Mouse (Mus musculus) layer of hippocampus, postnatal 25 days (tissue): ENCODE measurements around the gene Tspan2. TPM values are rescaled to one million over a fixed set of nuclear protein-coding genes. Genes with fewer than 3 reads are reported as not detected.

Experiments used
- DNase-seq, 2 experiments: peaks; one replicate each; pipeline ENCODE4 v3.0.0; 2022; ENCODE audit warnings: mixed read lengths in 2 of 2, low spot score in 1 of 2; ENCODE audit errors: extremely low spot score in 1 of 2
- total RNA-seq, 2 experiments: library from RNA; stranded (reverse); gene quantifications; 2 replicates each; pipeline ENCODE4 v1.2.3; 2021

Gene Tspan2
- 100 to 1,000 TPM; 160 to 197 TPM for total RNA-seq

DNA sequence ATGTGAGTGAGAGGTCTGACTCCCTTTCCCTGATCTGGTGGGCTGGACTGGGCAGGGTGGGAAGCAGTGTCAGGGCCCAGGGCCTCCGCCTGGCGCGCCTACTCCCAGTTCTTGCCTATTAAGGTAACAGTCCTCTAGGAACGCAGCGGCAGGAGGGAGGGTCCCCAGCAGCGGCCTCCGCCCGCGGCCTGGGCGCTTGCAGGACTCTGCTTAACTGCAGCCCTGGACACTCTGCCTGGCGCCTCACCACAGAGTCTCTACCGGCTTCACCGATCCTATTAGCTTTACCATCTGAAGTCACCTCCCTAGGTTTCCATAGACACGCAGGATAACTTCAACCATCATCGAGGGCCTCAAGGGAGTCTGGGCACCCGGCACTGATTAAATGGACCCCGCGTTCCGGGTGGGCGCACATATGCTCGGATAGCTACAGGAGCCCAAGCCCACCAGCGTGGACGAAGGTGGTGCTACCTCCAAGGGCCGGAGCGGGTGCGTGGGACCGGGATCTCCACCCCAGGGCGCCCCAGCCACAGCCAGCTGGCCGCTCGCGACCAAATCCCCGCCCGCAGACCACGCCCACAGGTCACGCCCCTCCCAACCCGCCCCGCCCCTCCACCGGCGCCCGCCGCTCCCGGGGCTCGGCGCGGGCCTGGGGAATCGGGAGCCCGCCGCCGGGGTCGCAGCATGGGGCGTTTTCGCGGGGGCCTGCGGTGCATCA, at the start of gene Tspan2:
TSS of gene Tspan2 (plus strand) at position 217 of the 718 bp plus-strand sequence.
- peak in 1 of 2 experiments; percentile 47 for DNase-seq

DNA sequence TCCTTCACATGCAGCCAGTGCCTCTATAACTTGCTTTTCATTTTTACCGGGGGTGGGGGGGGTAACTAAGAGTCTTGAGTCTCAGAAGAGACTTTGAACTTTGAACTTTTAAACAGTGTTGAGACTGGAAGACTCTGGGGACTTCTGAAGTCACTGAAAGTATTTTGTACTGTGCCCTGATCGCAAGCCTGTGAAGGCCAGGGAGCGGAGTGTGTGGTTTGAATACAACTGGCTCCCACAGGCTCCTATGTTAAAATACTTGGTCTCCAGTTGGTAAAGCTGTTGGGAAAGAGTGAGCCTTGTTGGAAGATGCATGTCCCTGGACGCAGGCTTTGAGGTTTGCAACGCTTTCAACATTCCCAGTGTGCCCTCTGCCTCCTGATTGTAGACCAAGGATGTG, 47.5 kb upstream of the Tspan2 start:
- DNase-seq = no peak

DNA sequence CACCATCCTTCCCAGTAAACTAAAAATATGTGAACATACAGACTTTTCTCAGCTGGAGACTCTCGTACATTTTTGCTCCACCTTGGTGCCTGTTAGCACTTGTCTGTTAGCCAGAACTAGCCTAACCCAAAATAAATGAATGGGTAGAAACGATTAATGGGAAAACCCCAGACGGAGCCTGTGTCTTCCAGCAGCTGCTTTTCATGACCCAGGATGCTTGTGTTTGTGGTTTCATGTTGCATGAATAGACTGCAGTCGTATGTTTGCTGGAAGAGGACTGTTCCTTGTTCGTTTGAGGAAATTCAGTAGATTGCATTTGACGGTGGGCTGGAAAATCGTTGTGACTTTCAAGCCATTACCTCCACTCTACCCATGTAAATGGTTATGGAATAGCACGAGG, 46.5 kb upstream of the Tspan2 start:
- no peak for DNase-seq

DNA sequence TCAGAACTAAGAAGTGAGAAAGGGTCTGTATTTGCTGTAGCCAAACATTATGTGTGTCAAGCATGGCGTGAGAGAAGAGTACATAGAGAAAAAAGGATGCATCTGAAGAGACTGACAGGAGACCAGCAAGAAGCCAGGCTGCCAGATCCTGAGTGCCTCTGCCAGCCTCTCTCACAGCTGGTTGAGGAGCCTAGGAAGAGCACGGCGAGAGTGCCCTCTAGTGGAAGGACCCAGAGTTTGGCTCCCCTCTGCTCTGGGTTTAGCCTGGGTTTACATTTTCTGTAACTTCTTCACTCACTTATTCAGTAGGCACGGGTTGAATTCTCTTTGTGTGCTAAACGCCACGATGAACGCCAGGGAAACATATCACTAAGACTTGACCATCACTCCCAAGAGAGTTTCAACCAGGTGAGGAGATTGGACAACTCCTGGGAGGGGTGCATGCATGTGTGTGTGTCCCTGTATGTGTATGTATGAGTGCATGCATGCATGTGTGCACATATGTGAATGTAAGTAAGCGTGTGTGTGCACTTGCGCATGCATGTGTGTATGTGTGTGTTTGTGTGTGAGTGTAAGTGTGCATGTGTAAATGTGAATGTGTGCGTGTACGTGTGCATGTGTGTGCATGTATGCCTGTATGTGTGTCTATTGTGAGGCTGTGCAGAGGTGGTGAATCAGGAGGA, 42.4 kb upstream of the Tspan2 start:
- DNase-seq = peak; percentile 50 to 73

DNA sequence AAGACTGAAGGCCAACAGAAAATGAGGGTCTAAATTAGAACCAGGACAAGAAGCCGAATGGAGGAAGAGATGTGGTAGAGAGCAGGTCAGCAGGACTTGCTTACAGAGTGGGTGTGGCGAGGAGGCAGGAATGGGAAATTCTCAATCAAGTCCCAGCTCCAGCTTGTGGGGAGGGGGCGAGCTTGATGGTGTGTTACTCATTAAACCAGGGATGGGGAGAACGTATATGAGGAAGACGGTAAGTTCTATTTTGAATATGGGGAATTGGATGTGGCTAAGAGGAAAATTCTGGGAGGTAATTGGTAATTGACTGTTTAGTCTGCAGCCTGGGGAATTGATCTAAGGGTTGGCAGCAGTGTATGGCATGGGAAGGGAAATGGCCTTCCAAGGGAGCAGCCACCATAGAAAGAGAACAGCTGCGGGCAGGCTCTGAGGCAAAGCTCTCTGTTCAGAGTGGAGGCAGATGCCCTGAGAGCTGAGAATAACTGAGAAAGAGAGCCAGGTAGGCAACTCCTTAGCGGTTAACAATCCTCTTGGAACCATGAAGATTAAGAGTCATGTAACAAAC, 41.5 kb upstream of the Tspan2 start:
- DNase-seq = no peak

DNA sequence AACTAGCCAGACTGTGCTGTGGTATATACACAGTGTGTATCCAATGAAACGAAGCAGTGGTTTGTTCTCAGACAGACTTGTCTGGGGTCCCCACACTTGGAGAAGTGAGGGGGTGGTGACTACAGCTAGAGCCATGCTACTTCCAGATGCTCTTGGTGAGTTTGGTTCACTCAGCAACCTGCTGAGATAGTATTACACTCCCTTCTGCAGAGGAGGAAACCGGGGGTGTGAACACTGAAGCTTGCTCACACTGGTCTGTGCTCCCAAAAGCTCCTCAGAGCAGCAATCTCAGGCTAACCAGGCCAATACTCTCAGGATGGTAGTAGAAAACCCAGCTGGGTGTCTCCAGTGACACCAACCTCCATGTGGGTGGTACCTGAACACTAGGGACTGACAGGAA, 36.2 kb upstream of the Tspan2 start:
- DNase-seq = no peak

DNA sequence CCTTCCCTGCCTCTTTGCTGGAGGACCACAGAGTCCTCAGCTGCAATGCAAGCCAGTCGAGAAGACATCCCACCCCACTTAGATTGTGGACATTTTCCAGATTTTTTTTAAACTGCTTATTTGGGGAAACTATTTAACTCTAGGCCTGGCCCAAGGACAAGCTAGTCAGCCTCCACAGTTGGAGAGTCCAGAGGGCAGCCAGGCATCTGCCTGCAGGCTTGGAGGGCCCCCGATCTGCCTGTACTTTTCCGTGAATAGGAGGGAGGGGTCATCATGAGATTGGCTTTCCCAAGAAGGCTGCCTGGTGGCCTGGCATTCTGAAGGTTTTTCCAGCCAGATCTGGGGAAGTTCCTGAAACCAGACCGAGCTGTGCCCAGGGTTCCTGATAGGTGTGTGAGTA, 33.0 kb upstream of the Tspan2 start:
- no peak for DNase-seq

DNA sequence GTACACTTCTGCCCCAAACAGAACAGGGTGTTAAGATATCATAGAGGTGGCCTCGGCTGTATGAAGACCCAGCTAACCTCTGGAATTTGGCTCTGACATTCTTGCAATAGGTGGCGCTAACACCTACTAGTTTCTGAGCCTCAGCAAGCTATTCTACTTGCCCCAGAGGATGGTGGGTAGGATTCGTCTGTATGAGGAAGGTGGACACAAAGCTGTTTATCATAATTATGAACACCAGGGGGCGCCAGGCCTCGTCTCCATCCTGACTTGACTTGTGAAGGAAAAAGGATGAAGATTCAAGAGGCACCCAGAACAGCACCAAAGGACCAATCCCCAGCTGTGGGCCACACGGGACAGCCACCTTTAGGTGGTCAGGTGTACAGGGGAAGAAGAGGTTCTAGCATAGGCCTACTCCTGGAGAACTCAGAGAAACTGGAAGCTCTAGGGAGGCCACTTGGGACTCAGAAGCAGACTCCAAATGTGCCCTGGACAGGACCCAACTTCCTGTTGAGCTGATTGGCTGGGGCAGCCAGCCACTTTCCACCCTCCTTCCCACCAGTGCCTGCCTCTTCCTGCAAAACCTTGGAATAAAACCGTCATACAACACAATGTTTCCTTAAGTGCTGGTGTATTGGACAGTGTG, 32.3 kb upstream of the Tspan2 start:
- peak in 1 of 2 experiments; percentile 48 for DNase-seq

DNA sequence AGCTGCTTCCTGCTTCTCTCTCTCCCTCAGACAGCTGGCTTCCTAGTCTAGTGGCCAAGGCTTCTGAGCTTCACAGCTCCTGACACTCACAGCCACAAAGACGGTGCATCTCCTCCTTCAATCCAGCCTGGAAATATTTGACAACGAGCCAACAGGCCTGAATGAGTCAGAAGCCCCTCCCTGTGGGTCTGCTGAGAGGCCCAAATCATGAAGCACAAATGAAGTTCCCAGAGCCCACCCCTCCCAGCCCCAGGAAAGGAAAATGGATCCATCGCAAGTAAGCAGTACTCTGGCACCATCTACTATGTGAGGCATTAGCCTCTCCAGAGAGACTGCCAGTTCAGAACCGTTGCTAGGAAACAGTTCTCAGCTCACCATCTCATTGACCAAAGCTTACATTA, 30.3 kb upstream of the Tspan2 start:
- DNase-seq = no peak

DNA sequence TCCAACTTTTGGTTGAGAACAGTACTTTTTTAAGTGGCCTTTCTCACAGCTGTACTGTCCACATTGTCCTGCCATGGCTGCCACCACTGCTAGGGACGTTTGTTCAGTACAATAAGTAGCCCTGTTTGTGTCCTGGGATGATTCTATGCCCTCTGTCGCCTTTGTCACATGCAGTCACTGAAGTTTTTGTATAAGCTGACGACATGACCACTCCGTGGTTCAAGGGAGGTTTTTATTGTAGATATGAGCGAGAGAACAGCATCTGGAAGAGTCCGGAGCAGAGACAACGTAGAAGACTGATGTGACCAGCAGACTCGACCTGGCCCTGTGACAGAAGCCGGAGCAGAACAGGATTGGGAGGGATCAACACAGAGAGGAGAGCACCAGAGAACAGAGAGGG, 25.7 kb upstream of the Tspan2 start:
- no peak for DNase-seq

DNA sequence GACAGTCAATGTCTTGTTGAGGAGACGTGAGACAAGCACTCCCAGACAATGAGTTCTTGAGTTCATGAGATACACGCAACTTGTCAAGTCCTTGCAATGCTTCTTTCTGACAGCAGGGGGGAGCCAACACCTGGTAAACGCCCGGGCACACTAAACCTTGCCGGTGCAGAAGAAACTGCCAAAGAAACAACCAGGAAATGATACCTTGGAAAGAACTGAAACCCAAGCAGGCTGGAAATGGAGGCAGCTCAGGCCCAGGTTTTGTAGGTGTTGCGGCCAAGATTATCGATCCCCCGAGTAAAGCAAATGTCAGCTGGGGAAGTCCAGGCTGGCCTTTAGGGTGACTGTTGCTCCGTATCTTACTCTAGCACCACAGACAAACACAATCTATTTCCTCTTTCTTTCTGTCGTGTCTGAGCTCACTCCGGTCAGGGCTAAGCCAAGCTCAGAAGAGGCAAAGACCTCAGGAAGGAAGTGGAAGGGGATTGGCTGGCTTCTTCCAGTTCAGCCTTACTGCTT, 19.2 kb upstream of the Tspan2 start:
- DNase-seq = peak; percentile 60 to 87

DNA sequence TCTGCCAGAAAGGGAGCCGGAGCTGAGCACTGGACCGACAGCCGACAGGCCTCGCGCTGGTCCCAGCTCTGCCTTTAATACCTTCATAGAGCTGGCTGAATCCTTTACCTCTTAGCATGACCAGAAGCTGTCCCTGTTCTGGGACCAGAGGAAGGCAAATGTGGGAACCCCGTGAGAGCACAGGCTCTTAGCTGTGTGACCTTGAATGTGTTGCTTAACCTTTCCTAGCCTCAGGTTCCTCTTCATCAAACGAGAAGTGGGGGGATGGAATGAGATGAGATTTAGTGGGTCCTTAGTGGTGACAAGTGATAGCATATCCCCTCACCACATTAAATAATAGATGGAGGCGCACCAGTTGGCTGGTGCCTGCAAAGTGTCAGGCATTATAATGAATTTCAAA, 18.5 kb upstream of the Tspan2 start:
- DNase-seq = no peak

DNA sequence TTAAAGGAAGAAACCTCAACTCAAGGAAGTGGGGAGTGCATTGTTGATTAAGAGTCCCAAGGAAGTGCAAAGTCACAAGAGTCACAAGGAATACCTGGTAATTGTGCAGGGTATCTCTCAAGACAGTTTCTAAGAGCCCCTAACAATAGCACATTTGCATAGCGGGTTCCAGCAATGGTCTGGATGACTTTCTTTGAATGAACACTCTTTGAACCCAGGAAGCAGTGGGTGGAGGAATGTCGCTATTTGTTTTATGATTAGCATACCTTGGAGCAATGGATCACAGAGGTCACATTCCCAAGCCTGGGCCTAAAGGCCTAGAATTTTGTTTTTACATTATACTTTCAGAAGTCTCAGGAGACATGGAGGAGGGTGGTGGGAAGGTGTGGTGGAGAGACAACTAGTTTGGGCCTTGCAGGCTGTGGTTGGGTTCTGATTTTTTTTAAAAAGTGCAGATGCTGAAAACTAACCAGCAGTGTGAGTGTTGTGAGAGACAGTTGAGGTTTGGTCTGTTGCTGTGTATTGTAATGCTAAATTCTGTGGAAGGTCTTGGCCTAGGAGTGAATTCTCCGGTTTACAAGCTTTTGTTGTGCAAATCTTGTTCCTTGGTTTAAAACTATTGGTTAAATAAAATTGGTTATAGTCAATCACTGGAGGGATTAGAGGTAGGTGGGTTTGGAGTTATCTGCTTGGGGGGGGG, 16.6 kb upstream of the Tspan2 start:
- no peak for DNase-seq

DNA sequence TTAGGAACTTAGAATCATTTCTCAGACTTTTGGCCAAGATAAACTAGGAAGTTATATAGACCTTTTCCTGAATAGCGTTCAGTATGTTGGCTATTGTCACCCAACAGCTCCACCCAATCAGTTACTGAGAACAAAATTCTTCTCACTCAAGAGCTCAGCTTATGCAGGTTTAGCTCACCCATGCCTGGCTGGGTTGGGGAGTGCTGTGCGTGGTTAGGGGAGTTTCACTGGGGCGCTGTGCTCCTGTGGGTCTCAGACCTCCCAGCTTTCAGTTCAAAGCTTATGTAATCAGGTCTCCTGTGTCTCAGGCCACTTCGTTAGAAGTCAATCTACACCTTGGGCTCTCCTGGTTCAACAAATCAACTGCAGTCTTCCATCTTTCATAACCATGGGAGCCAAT, 11.2 kb upstream of the Tspan2 start:
- no peak for DNase-seq

DNA sequence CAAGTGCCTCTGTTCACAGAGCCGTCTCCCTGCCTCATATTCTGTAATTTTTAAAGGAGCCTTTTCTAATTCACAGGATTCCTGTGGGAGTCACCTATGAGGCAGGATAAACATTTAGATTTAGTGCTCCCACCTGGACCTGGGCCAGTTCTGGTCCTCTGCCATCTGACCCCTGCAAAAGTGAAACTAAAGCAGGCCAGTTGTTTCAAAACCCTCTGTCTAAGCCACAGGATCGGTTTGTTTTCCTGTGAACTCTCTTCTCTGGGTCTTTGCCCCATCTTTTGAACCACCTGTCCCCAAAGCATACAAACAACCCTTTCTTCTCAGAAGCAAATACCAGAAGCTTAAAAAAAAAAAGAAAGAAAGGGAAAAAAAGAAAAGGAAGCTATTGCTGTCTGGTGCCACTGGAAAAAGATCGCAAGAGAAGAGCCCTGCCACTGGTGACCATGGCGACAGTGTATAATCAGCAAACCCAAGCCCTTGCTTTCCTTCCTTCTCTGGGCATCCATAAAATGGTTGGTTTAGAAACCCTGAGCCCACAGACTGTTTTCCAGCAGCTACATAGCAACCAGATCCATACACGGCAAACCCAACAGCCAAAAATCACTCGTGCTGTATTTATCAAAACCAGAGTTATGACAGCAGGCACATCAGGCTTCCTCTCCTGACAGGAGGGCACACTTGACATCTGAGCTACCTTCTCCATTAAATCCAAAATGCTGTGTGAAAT, 10.3 kb upstream of the Tspan2 start:
- no peak for DNase-seq

DNA sequence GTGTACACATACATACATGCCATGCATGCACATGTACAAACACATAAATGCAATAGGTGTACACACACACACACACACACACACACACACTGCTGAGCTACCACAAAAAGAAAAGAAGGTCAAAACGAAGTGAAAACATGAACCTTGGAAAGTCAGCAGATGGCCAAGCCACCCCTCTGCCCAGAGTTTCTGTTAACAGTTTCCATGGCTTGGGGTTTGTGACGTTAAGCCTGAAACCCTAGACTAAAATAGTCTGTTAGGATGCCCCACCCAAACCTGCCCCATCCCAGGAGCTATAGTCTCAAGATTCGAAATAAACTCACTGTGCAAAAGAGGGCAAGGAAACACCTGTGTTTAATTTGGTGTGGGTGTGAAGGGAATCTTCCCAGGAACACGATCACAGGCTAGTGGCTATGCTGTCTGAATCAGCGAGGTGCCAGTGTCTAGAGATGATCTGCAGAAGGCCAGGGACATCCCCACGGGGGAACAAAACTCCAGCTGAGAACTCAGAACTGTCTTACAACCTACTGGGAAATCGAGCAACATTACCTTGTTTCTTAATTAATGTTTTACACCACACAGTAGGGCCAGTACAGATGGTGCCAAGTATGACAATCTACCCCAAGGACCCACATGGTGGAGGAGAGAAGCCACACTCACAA, 9.4 kb upstream of the Tspan2 start:
- DNase-seq = no peak

DNA sequence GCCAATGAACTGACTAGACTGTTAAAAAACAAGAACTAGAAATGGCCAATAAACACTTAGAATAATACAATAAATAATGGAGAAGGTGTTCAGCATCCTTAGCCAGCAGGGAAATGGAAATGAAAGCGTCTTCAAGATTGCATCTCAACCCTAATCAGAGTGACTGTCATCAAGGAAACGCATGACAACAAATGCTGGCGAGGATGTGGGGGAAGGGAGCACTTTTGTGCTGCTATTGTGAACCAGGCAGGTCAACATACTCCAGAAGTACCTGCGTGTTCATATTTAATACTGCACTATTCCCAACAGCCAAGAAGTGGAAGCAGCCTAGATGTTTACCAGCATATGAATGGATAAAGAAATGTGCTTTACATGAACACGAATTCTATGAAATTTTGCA, 4.9 kb upstream of the Tspan2 start:
- no peak for DNase-seq

DNA sequence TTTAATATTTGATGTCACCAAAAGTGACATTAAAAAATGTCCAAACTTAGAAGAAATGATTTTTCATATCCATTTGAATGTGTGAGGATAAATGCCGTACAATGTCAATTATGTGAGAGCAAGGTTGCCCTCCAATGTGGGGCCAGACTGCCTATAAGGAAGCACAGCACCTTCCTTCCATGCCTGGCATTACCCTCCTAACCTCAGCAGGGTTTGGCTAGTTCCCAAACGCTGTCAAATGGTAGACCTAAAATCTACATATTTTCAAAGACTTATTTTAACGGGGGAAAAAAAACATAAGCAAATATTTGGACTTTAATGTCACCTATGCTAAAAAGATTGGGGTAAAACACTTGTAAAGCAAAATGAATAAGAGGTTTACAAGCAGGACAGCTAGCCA, 3.2 kb upstream of the Tspan2 start:
- DNase-seq = no peak

DNA sequence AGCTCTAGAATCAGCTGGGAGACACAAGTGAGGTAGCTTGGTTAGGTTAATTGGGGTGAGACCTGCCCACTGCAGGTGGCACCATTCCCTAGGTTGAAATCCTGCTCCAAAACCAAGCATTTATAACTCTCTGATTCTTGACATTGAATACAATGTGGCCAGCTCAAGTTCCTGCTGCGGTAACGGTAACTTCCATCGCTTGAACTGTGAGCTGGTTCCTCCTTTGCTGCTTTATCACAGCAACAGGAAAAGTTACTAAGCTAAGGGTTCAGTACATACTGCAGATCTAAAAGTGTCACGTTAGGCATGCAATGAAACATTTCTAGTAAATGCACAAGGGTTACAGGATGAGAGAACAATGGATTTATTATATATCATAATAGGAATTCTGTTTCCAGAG, 1.7 kb upstream of the Tspan2 start:
- DNase-seq = no peak
